Mouse (Mus musculus): Measurements from ENCODE around the gene Pi4k2a. TPM values are rescaled to one million over a fixed set of nuclear protein-coding genes. Genes with fewer than 3 reads are reported as not detected.
A peak's percentile ranks its signal among the peaks of the same experiment; 100 is the strongest.

The Pi4k2a gene
- polyA plus RNA-seq, 1 experiment from 2014 or later, result 33.2 TPM

- WGBS, result 57% methylated on average over 6 of the region's 6 CpGs
- H3K4me2 ChIP-seq (ENCODE audit: low read length), result no peak overlapping the region
- no peaks in the 10 kb centered on the region for H3K9me3 ChIP-seq (replicated peaks; ENCODE audit: low read length)
- H3K36me3 ChIP-seq (ENCODE audit: insufficient read depth, low read length), result no peaks in the 10 kb centered on the region
- H3K4me3 ChIP-seq (replicated peaks; ENCODE audit: low read depth, low read length), result no peak overlapping the region
- no peaks in the 10 kb centered on the region for H3K27me3 ChIP-seq (ENCODE audit: insufficient read depth, low read length)
- TF ChIP-seq CTCF (IDR thresholded peaks at IDR 0.05; ENCODE audit: low read depth), result no peak
- H3K9ac ChIP-seq (ENCODE audit: low read depth, low read length), result no peak overlapping the region
- DNase-seq (ENCODE audit: low spot score) (no peak), ATAC-seq (replicated peaks; ENCODE audit: low FRiP score, low read depth) (no peak)
- H3K4me1 ChIP-seq (replicated peaks; ENCODE audit: insufficient read depth, low read length), result peaks cover 7% of the 10 kb centered on the region
- H3K27ac ChIP-seq, result no peak overlapping the region
Measured at GRCm38 (mm10) chr19:42144067-42144466, 53.8 kb downstream of the Pi4k2a start.

GRCm38 (mm10) chr19:42144541-42145167 lies 54.4 kb downstream of the Pi4k2a start:
- Histone ChIP-seq H3K27ac (no peak overlapping the region), H3K36me3 (ENCODE audit: insufficient read depth, low read length) (no peaks in the 10 kb centered on the region), H3K9ac (ENCODE audit: low read depth, low read length) (no peak overlapping the region), H3K27me3 (ENCODE audit: insufficient read depth, low read length) (no peaks in the 10 kb centered on the region), H3K9me3 (replicated peaks; ENCODE audit: low read length) (no peaks in the 10 kb centered on the region), H3K4me2 (ENCODE audit: low read length) (no peak overlapping the region), H3K4me3 (replicated peaks; ENCODE audit: low read depth, low read length) (no peak overlapping the region), H3K4me1 (replicated peaks; ENCODE audit: insufficient read depth, low read length) (peaks cover 7% of the 10 kb centered on the region)
- DNase-seq (ENCODE audit: low spot score), result peak; percentile 93
- WGBS, result 28% methylated on average over 8 of the region's 8 CpGs
- TF ChIP-seq CTCF (IDR thresholded peaks at IDR 0.05; ENCODE audit: low read depth), result peak; percentile 90
- ATAC-seq (replicated peaks; ENCODE audit: low FRiP score, low read depth), result no peak

- ATAC-seq (replicated peaks; ENCODE audit: low FRiP score, low read depth) (no peak), DNase-seq (ENCODE audit: low spot score) (no peak)
- Histone ChIP-seq H3K4me1 (replicated peaks; ENCODE audit: insufficient read depth, low read length) (peaks cover 7% of the 10 kb centered on the region), H3K27me3 (ENCODE audit: insufficient read depth, low read length) (no peaks in the 10 kb centered on the region), H3K9me3 (replicated peaks; ENCODE audit: low read length) (no peaks in the 10 kb centered on the region), H3K36me3 (ENCODE audit: insufficient read depth, low read length) (no peaks in the 10 kb centered on the region), H3K4me3 (replicated peaks; ENCODE audit: low read depth, low read length) (no peak overlapping the region), H3K9ac (ENCODE audit: low read depth, low read length) (no peak overlapping the region), H3K4me2 (ENCODE audit: low read length) (no peak overlapping the region), H3K27ac (no peak overlapping the region)
- 55% methylated on average over 4 of the region's 4 CpGs for WGBS
- no peak for TF ChIP-seq CTCF (IDR thresholded peaks at IDR 0.05; ENCODE audit: low read depth)
Measured at GRCm38 (mm10) chr19:42145210-42145609, 54.9 kb downstream of the Pi4k2a start.

GRCm38 (mm10) chr19:42145731-42146130 lies 55.5 kb downstream of the Pi4k2a start:
- H3K4me1 ChIP-seq (replicated peaks; ENCODE audit: insufficient read depth, low read length), result peaks cover 7% of the 10 kb centered on the region
- no peak overlapping the region for H3K9ac ChIP-seq (ENCODE audit: low read depth, low read length)
- TF ChIP-seq CTCF (IDR thresholded peaks at IDR 0.05; ENCODE audit: low read depth), result no peak
- no peak for ATAC-seq (replicated peaks; ENCODE audit: low FRiP score, low read depth)
- H3K27me3 ChIP-seq (ENCODE audit: insufficient read depth, low read length), result no peaks in the 10 kb centered on the region
- WGBS, result 90% methylated on average over 2 of the region's 2 CpGs
- H3K4me2 ChIP-seq (ENCODE audit: low read length), result no peak overlapping the region
- no peaks in the 10 kb centered on the region for H3K9me3 ChIP-seq (replicated peaks; ENCODE audit: low read length)
- H3K4me3 ChIP-seq (replicated peaks; ENCODE audit: low read depth, low read length), result no peak overlapping the region
- no peak overlapping the region for H3K27ac ChIP-seq
- DNase-seq (ENCODE audit: low spot score), result no peak
- 0 out of 2 replicates have a peak, but pooled peaks cover under 1% of the 10 kb centered on the region for H3K36me3 ChIP-seq (ENCODE audit: insufficient read depth, low read length)

GRCm38 (mm10) chr19:42146276-42147010 lies 56.2 kb downstream of the Pi4k2a start:
- TF ChIP-seq CTCF (IDR thresholded peaks at IDR 0.05; ENCODE audit: low read depth), result no peak
- Histone ChIP-seq H3K4me3 (replicated peaks; ENCODE audit: low read depth, low read length) (peak overlapping the region; percentile 70; the same call in 1 of the 2 replicates), H3K27me3 (ENCODE audit: insufficient read depth, low read length) (no peaks in the 10 kb centered on the region), H3K36me3 (ENCODE audit: insufficient read depth, low read length) (0 out of 2 replicates have a peak, but pooled peaks cover 6% of the 10 kb centered on the region), H3K4me1 (replicated peaks; ENCODE audit: insufficient read depth, low read length) (peaks cover 7% of the 10 kb centered on the region), H3K9me3 (replicated peaks; ENCODE audit: low read length) (no peaks in the 10 kb centered on the region), H3K4me2 (ENCODE audit: low read length) (peak overlapping the region; percentile 76), H3K27ac (peak overlapping the region; percentile 87), H3K9ac (ENCODE audit: low read depth, low read length) (no peak overlapping the region)
- ATAC-seq (replicated peaks; ENCODE audit: low FRiP score, low read depth) (no peak), DNase-seq (ENCODE audit: low spot score) (no peak)
- 93% methylated on average over 9 of the region's 9 CpGs for WGBS

GRCm38 (mm10) chr19:42147170-42147768 lies 57.0 kb downstream of the Pi4k2a start, which contains the start of gene Marveld1:
Gene Marveld1, plus strand, starts transcription at chr19:42147400.
- peak within 1 kb of the TSS; percentile 76 for H3K4me2 ChIP-seq (ENCODE audit: low read length)
- H3K36me3 ChIP-seq (ENCODE audit: insufficient read depth, low read length), result 0 out of 2 replicates have a peak, but pooled peaks cover 6% of the 10 kb centered on the region
- H3K27ac ChIP-seq, result peak within 1 kb of the TSS; percentile 87
- WGBS, result 2% methylated on average over 33 of the region's 57 CpGs
- ATAC-seq (replicated peaks; ENCODE audit: low FRiP score, low read depth) (peak; percentile 52), DNase-seq (ENCODE audit: low spot score) (peak; percentile 95)
- peak; percentile 28; the same call in 1 of the 2 replicates for TF ChIP-seq CTCF (IDR thresholded peaks at IDR 0.05; ENCODE audit: low read depth)
- no peaks in the 10 kb centered on the region for H3K9me3 ChIP-seq (replicated peaks; ENCODE audit: low read length)
- H3K9ac ChIP-seq (ENCODE audit: low read depth, low read length), result peak within 1 kb of the TSS; percentile 89
- H3K4me1 ChIP-seq (replicated peaks; ENCODE audit: insufficient read depth, low read length), result peaks cover 7% of the 10 kb centered on the region
- H3K4me3 ChIP-seq (replicated peaks; ENCODE audit: low read depth, low read length), result peak within 1 kb of the TSS; percentile 70
- H3K27me3 ChIP-seq (ENCODE audit: insufficient read depth, low read length), result no peaks in the 10 kb centered on the region

Data from kidney, postnatal 0 days (tissue).